Mouse (Mus musculus): Measurements from ENCODE around the gene Foxp3.

DNA sequence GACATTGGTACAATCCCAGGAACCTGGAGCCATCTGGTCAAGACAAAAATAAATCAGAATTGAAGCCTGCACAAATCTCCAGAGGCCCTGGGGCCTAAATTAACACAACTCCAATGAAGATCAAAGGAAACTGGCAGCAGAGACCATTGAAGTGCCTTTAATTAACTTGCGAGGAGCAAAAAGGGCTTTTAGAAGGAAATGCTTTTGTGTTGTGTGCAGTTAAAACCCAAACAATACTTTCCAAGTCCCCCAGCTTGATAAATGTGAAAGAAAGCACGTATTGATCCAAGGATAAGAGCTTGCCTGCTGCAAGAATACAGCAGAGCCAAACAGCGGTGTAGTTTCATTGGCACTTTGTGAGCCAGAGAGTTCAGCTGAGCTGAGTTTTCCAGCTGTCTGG, 48.5 kb upstream of the Foxp3 start:
- TF ChIP-seq POLR2A (IDR thresholded peaks at IDR 0.05; ENCODE audit: extremely low read depth, insufficient read depth, low read length) (no peak), CTCF (IDR thresholded peaks at IDR 0.05; ENCODE audit: low read depth, low read length) (no peak)
